Mouse (Mus musculus) hindbrain, embryonic 15.5 days (tissue): ENCODE data around the gene Morc4. TPM values are rescaled to one million over a fixed set of nuclear protein-coding genes. Genes with fewer than 3 reads are reported as not detected.

ENCODE experiments used
- ATAC-seq: fragments of 200-750 bp; cut with Nextera tagmentation; 2 replicates; pipeline ENCODE4 v1.8.0; 2017; ENCODE audit warnings: low read depth, moderate number of reproducible peaks, moderate TSS enrichment; ENCODE audit not compliant: low FRiP score
- H3K27ac ChIP-seq: fragments of 300-500 bp; sonication (generic); replicated peaks from 2 replicates; pipeline ENCODE4 v1.5.1; 2015; ENCODE audit warnings: mild to moderate bottlenecking, inconsistent platforms
- H3K27me3 ChIP-seq: fragments of 300-500 bp; sonication (generic); 2 replicates; pipeline ENCODE4 v1.6.1; 2015; ENCODE audit warnings: control low read depth, inconsistent platforms
- H3K36me3 ChIP-seq: fragments of 300-500 bp; sonication (generic); 2 replicates; pipeline ENCODE4 v1.6.1; 2015; ENCODE audit warnings: control low read depth, inconsistent platforms
- H3K4me1 ChIP-seq: fragments of 300-500 bp; sonication (generic); replicated peaks from 2 replicates; pipeline ENCODE4 v1.6.1; 2015; ENCODE audit warnings: control low read depth, inconsistent platforms
- H3K4me2 ChIP-seq: fragments of 300-500 bp; sonication (generic); 2 replicates; pipeline ENCODE4 v1.6.1; 2015; ENCODE audit warnings: moderate library complexity, mild to moderate bottlenecking, inconsistent platforms
- H3K4me3 ChIP-seq: fragments of 300-500 bp; sonication (generic); 2 replicates; pipeline ENCODE4 v1.5.1; 2015; ENCODE audit warnings: mild to moderate bottlenecking, inconsistent platforms
- H3K9ac ChIP-seq: fragments of 300-500 bp; sonication (generic); 2 replicates; pipeline ENCODE4 v1.6.1; 2015; ENCODE audit warnings: inconsistent platforms
- H3K9me3 ChIP-seq: fragments of 300-500 bp; sonication (generic); 2 replicates; pipeline ENCODE4 v1.6.1; 2016; ENCODE audit warnings: control low read depth, inconsistent platforms
- WGBS: fragments of 180-500 bp; shearing (Covaris S2); methylation state at CpG from one replicate; pipeline ENCODE4 v1.1.7; 2015; 5-methylcytosine and 5-hydroxymethylcytosine counted together
- polyA plus RNA-seq: library from polyadenylated mRNA; unstranded; fragments of >200 nt; fragmentation: Nextera tagmentation; extraction: Ambion mirVana; gene quantifications from 2 replicates; pipeline ENCODE4 v1.2.1, GENCODE M21; 2015

The Morc4 gene
- polyA plus RNA-seq, 1 experiment from 2014 or later: 2.4 TPM

DNA sequence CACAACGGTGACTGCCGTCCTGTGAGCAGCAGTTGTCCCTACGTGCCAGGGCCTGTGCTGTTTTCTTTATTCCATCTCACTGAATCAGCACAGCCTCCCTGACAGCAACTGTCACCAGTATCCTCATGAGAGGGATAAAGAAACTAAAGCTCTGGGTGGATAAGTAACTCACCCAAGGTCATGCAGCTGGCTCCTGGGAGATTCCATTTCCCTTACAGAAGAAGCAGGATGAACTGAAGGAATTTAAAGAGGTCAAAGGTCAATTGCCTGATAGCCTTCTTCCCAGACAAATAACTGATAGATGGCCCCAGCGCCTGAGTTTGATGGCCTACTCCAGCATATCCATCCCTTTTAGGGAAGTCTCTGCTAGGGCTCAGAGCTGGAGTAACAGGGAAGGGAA lies 94.1 kb downstream of the Morc4 start:
- no peak overlapping the region for H3K4me2 ChIP-seq
- 47% methylated on average over 4 of the region's 4 CpGs for WGBS

GRCm38 (mm10) chrX:139775084-139775612 lies 96.3 kb downstream of the Morc4 start:
- Histone ChIP-seq H3K4me1 (0 out of 2 replicates have a peak, but pooled peaks cover 2% of the 10 kb centered on the region), H3K9ac (no peak overlapping the region), H3K27me3 (peaks cover 4% of the 10 kb centered on the region; the same call in 1 of the 2 replicates), H3K4me3 (no peak overlapping the region), H3K4me2 (no peak overlapping the region), H3K9me3 (no peaks in the 10 kb centered on the region), H3K36me3 (no peaks in the 10 kb centered on the region), H3K27ac (no peak overlapping the region)
- ATAC-seq: no peak
- 79% methylated on average over 7 of the region's 7 CpGs for WGBS

More for the DNA sequence above, 94.1 kb downstream of the Morc4 start:
- ATAC-seq: no peak
- Histone ChIP-seq H3K9ac (no peak overlapping the region), H3K36me3 (no peaks in the 10 kb centered on the region), H3K4me3 (no peak overlapping the region), H3K27ac (no peak overlapping the region), H3K27me3 (0 out of 2 replicates have a peak, but pooled peaks cover 2% of the 10 kb centered on the region), H3K9me3 (no peaks in the 10 kb centered on the region), H3K4me1 (no peaks in the 10 kb centered on the region)

- H3K27ac ChIP-seq: no peak overlapping the region
- H3K9me3 ChIP-seq: no peaks in the 10 kb centered on the region
- no peaks in the 10 kb centered on the region for H3K36me3 ChIP-seq
- peaks cover 3% of the 10 kb centered on the region; the same call in 1 of the 2 replicates for H3K27me3 ChIP-seq
- no peak overlapping the region for H3K9ac ChIP-seq
- no peak overlapping the region for H3K4me3 ChIP-seq
- H3K4me2 ChIP-seq: no peak overlapping the region
- ATAC-seq: no peak
- WGBS: 39% methylated on average over 18 of the region's 18 CpGs
- H3K4me1 ChIP-seq: 0 out of 2 replicates have a peak, but pooled peaks cover 6% of the 10 kb centered on the region
Observed at GRCm38 (mm10) chrX:139774309-139775083, 97.0 kb downstream of the Morc4 start.

Other genes with a start within 250 kb of the Morc4 start
- gene Tbc1d8b, start 186.7 kb downstream of the Morc4 start, polyA plus RNA-seq: 0.44 and 0.76 TPM in 2 replicates
- not detected in 2 replicates for gene Gm15013, start 157.2 kb downstream of the Morc4 start, polyA plus RNA-seq
- gene Ripply1, start 89.3 kb downstream of the Morc4 start, polyA plus RNA-seq: 0.34 TPM in 1 of 2 replicates, not detected in the other
- 1.5 and 1.9 TPM in 2 replicates for gene Cldn2, start 70.8 kb downstream of the Morc4 start, polyA plus RNA-seq
- 4.6 and 5.2 TPM in 2 replicates for gene Rbm41, start 126.9 kb upstream of the Morc4 start, polyA plus RNA-seq
- gene Nup62cl, start 191.0 kb upstream of the Morc4 start, polyA plus RNA-seq: 0.91 and 1.2 TPM in 2 replicates
- gene Pih1h3b, start 191.2 kb upstream of the Morc4 start, polyA plus RNA-seq: not detected in 2 replicates